Mouse (Mus musculus): ENCODE measurements around the gene Ncam2.
A peak's percentile ranks its signal among the peaks of the same experiment; 100 is the strongest.

Ncam2 gene

GRCm38 (mm10) chr16:81200201-81201071 is at the start of gene Ncam2:
Gene Ncam2, plus strand, starts transcription at chr16:81200697.
- DNase-seq (ENCODE audit: low spot score in 2 of 2) = peak; percentile 70 to 71

DNA sequence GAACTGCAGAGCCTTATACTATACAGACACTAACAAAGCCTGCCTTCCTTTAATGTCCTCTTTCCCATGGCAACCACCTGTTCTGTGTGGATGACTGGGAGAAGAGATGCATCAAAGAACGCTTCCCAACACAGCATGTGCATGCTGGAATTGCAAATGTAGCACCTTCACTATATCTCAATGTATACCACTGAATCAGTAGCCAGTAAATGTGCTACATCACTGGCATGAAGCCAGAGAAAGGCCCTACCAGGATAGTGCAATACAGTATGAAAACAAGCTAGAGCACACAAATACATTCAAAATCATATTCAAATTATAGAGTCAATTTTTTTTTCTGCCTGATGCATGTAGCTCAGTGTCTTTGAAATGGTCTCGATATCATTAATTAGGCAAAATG is 29.7 kb upstream of the Ncam2 start:
- no peak for DNase-seq (ENCODE audit: low spot score in 2 of 2)

DNA sequence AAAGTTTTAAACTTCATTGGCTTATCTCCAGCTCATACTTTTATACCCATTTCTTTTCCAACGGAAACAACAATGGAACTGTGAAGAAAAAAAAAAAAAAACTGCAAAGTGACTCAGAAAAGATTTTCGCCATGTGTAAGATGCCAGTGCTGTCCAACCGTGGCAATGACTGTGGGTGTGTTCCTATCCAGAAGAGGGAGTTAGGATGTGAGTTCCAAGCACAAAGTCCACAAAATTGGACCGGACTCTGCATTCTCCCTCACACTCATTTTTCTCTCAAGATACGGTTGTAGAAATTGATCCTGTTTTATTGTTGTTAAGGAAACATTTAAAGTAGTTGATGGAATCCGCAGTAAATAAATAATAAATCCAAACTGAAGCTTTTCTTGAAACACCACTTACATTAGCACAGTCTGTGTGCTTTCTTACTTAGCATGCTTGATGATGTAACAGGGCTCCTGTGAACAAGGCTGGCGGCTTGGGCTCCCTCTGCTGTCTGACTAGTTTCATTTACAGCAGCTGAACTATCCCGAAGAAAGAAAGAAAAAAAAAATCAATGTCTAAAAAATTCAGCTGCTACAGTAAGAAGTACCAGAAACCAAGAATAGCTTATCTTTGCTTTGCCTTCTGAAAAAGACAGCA is 25.1 kb upstream of the Ncam2 start:
- peak; percentile 33 to 67 for DNase-seq (ENCODE audit: low spot score in 2 of 2)

DNA sequence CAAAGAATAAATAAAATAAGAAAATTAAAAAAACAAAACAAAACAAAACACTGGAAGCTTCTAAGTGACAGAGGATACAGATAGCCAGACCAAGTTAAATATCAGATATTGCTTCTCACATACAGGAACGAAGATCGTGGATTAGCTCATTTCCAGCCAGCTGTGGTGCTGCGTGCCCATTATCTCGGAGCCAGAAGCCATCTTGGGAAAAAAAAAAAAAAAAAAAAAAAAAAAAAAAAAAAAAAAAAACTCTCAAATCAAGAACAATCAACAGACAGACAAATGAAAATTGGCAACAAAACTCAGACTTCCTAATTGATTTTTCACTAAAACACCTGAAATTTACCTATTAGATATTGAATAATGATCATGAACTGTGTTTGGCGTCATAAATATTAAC is 20.7 kb upstream of the Ncam2 start:
- DNase-seq (ENCODE audit: low spot score in 2 of 2) = no peak

GRCm38 (mm10) chr16:81187579-81188179 is 12.8 kb upstream of the Ncam2 start:
- DNase-seq (ENCODE audit: low spot score in 2 of 2) = no peak

DNA sequence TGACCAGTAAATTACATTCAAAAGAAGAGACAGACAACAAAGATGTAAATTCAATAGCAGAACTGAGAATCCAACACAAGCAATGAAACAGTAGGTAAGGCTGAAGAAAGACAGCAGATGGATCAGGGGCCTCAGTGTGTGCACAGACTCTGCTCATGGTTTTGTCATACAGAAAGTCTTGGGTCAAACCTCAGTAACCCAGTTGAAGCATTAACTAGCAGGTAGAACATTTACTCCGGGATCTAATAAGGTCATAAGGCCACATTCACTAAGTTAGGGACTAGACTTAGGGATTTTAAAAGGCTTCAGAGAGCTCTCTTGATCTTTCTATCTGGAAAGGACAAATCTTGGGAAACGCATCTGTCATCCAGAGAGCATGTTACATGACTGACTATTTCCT is 8.9 kb upstream of the Ncam2 start:
- no peak for DNase-seq (ENCODE audit: low spot score in 2 of 2)

- DNase-seq (ENCODE audit: low spot score in 2 of 2) = no peak
These were observed 7.9 kb upstream of the Ncam2 start for GRCm38 (mm10) chr16:81192607-81193006.

- no peak for DNase-seq (ENCODE audit: low spot score in 2 of 2)
These were observed 1.0 kb upstream of the Ncam2 start for GRCm38 (mm10) chr16:81199467-81199866.

DNA sequence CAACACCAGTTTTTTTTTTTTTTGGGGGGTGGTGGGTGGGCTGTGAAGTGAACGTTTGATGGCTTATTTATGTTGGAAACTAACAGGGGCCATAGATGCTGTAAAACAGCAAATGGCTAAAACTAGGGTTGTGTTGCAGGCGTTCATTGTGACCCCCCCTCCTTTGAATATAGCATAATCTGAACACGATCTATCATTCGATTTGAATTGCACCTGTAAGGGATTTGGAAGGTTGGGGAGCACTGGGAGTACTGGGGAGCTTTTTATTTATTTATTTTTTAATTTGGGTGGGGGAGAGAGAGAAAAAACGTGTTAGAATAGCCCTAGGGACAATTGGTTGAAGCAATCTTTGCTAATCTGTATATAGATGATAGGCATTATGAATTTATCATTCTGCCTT is 974 bp downstream of the Ncam2 start:
- DNase-seq (ENCODE audit: low spot score in 2 of 2) = no peak

DNA sequence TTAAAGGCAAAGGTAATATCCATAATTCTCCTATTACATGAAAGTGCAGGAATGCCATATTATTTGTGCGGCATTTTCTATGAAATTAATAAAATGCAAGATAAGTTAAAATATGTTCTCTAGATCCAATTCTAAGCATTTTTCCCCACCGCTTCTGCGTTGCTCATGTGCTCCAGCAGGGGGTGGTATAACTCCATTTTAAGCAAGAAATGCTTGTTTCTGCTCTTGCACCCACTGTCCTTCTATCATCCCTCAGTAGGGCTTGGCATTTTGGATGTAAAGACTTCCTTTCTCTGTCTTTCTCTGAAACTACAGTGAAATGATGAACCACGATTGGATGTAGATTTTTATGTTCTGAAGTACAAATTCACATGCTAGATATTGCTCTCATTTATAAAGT is 1.5 kb downstream of the Ncam2 start:
- DNase-seq (ENCODE audit: low spot score in 2 of 2) = peak; percentile 71 to 88

DNA sequence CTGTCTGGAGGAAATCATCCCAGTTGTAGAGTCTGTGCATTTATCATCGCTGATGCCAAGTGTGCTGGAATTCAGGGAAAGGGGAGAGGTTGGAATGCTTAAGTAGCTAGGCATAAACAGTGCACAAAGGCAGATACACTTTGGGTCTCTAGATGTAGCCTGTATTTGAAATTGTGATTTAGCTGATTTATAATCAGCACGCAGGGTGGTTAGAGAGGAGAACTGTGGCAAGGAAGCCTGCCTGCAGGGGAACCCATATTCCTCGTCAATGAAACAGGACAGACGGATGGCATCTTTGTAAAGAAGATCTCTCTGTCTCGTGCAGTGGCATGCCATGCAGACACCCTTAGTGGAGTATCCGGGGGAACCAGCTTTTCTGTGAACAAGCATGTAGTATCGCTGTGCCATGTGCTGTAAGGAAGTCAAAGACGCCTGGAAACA is 2.2 kb downstream of the Ncam2 start:
- DNase-seq (ENCODE audit: low spot score in 2 of 2) = peak; percentile 43 to 60

DNA sequence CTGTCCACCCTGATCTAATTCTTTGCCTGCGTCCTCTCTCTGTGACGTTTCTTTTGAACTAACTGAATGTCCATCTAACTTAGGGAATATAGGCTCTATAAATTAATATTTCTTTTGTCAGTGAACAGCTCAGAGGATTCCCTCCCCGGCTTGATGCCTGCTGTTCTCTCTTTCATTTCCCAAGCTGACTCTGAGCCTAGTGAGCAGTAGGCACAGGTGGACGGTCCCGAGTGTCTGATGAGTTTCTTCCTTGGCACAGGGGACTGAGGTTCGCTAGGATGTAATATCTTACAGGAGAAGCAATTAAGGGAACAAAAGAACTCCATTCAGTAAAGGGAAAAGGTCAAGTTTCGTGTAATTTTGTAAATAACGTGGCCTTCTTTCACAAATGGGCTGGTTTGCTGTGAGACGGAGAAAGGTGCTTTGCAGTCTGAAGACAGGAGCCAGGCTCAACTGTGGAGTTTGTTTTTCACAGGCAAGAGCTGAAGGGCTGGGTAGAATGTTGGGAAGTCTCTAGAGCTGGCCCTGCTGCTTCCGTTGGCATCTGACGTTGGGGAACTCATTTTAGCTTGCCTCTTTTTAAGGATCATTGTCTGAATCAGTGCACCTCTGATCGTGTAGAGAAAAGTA is 4.0 kb downstream of the Ncam2 start:
- peak in 1 of 2 experiments; percentile 24 for DNase-seq (ENCODE audit: low spot score in 2 of 2)

DNA sequence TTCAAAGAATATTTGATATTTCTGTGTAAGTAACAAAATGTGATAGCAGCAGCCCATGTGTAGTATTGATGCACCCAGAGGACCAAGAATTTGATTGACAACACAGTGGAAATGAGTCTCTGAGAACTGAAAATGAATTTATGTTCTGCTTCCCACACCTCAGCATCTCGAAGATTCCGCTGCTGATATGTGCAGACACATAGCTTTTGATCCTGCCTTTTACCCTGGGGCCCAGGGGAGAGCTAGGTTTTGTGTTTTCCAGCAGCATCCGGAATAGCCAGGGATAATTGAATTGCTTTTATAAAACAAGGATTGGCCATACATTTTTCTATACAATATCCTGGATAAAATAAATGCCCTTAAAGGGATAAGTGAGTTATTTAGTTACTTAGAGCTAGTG is 20.7 kb downstream of the Ncam2 start:
- no peak for DNase-seq (ENCODE audit: low spot score in 2 of 2)

DNA sequence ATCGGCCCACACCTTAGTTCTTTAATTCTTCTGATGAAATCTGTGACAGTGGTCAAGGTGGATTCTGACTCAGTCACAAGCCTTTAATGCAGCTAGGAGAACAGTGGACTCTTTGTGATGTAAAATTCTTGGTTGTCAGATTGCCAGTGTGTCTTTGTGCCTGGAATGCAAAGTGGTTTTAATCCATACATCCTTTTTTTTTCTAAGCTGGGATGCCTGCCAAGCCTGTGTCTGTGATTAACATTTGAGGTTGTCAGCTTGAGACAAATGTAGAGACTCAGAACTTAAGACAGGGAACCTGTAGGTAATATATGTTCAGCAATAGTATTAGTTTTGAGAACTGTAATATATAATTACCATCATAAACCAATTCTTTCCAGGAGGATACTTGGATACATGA is 23.3 kb downstream of the Ncam2 start:
- peak; percentile 31 to 62 for DNase-seq (ENCODE audit: low spot score in 2 of 2)

- no peak for DNase-seq (ENCODE audit: low spot score in 2 of 2)
These were observed 23.8 kb downstream of the Ncam2 start for GRCm38 (mm10) chr16:81224253-81224652.

GRCm38 (mm10) chr16:81254875-81255274 is 54.4 kb downstream of the Ncam2 start:
- no peak for DNase-seq (ENCODE audit: low spot score in 2 of 2)

DNA sequence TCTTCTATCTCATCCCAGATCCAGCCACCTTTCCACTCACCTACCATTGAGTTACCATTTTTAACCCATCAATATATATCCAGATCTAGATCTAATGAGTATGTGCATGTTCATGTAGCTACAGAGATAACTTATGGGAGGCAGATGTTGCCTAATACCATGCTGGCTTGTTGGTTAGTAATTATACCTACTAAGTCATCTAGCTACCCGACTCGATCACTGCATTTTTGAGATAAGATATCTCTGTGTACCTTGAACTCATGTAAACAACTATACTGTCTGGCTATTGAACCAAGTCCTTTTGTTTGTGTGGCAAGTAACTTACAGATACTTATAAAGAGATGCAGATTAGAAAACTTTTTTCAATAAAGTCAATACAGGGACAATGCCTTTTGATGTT is 59.9 kb downstream of the Ncam2 start:
- no peak for DNase-seq (ENCODE audit: low spot score in 2 of 2)

GRCm38 (mm10) chr16:81273597-81274360 is 73.3 kb downstream of the Ncam2 start:
- DNase-seq (ENCODE audit: low spot score in 2 of 2) = no peak

GRCm38 (mm10) chr16:81284241-81284640 is 83.7 kb downstream of the Ncam2 start:
- DNase-seq (ENCODE audit: low spot score in 2 of 2) = peak; percentile 52 to 63

DNA sequence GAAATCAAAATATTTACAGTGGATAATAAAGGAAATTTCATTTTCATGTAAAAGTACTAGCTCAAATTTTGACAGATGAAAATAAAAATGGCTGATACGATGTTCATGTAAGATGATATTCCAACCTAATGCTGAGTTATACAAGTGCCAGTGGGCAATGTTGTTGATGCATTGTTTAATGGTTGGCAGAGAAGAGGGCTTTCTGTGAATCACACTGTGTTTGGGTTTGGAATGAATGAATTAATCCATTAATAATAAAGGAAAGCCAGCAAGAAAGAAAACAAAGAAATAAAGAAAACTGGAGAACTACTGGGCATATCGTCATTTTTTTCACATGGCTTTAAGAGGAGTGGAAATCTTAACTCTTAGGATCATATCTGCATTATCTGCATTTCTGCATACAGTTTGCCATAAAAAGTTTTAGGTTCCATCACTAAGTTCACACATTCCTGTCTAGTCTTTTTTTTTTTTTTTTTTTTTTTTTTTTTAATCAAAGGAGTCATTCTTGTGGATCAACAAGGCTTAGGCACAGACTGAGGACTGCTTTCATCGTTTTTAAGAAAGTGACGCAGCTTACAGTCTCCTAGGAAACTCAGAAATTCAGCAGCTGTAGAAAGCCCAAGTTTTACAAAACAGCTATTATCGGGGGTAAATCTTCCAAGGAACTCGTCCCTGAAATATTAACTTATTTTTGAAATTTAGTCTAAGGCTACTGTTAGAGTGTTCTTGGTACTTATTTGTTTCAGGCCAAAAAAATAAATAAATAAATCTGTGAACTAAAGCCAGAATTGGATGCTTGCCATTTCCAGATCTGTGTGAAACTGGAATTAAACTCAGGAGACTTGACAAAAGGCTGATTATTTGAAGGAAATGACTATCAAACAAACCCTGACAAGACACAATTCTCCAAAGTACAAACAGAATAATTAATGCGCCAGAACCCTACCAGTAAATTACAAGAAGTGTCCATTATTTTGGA is 84.7 kb downstream of the Ncam2 start:
- DNase-seq (ENCODE audit: low spot score in 2 of 2) = no peak
